Mouse (Mus musculus): ENCODE data around the gene Mpzl1. TPM values are rescaled to one million over a fixed set of nuclear protein-coding genes. Genes with fewer than 3 reads are reported as not detected.

The Mpzl1 gene
- polyA plus RNA-seq, 1 experiment from 2014 or later = 173 TPM

- Histone ChIP-seq H3K36me3 (no peaks in the 10 kb centered on the region), H3K9me3 (no peaks in the 10 kb centered on the region), H3K27me3 (no peaks in the 10 kb centered on the region), H3K27ac (peak overlapping the region; percentile 97), H3K9ac (replicated peaks) (peak overlapping the region; percentile 61; the same call in 1 of the 2 replicates), H3K4me2 (peak overlapping the region; percentile 59), H3K4me3 (replicated peaks) (peak overlapping the region; percentile 82), H3K4me1 (replicated peaks) (peaks cover 38% of the 10 kb centered on the region)
- no peak; the same call in 1 of the 2 replicates for ATAC-seq (ENCODE audit: insufficient number of reproducible peaks, insufficient read depth, low FRiP score, low TSS enrichment, low read depth)
- 24% methylated on average over 17 of the region's 17 CpGs for WGBS
Observed at GRCm38 (mm10) chr1:165635055-165635897, 938 bp upstream of the Mpzl1 start.

DNA sequence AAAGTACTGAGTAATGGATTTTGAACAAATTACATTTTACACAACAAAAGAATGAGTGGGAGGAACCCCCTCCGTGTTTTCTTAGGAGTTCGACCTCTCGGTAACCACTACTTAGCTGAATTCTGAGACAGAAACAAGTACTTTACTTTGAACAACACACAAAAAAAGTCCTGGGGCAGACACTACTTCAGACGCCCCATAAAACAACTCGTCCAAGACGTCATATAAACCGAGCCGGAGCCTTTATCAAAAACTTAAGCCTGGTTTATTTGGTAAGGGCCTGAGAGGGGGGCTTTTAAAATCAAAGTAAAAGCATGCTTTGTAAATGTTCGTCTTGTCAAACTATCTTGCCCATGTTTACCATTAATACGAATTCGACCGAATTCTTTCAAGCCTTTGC, 993 bp downstream of the Mpzl1 start:
- Histone ChIP-seq H3K36me3 (no peaks in the 10 kb centered on the region), H3K9me3 (no peaks in the 10 kb centered on the region), H3K27ac (no peak overlapping the region), H3K9ac (replicated peaks) (peak overlapping the region; percentile 82), H3K27me3 (no peaks in the 10 kb centered on the region), H3K4me1 (replicated peaks) (peaks cover 40% of the 10 kb centered on the region), H3K4me2 (peak overlapping the region; percentile 59), H3K4me3 (replicated peaks) (peak overlapping the region; percentile 82)
- WGBS = under 1% methylated on average over 12 of the region's 12 CpGs
- ATAC-seq (ENCODE audit: insufficient number of reproducible peaks, insufficient read depth, low FRiP score, low TSS enrichment, low read depth) = no peak

DNA sequence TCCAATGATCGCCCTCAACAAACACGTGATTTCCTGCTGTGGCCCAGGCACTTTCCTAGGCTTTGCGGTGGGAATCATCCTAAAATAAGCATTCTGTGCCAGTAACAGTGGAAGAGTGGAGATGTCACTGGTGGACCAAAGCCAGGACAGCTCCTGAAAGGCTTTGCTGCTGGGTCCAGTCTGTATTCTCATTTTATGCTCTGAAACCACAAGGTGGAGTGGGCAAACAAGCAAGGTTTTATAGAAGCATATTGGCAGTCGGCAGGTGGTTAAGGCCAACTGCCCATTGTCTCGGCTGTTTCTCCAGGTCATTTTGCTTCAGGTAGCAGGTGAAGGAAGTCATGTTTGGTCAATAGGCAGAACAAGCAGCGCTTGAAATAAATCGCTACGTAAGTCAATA, 3.2 kb downstream of the Mpzl1 start:
- peaks cover 3% of the 10 kb centered on the region; the same call in 1 of the 2 replicates for H3K36me3 ChIP-seq
- no peak overlapping the region for H3K4me2 ChIP-seq
- H3K9ac ChIP-seq (replicated peaks) = no peak overlapping the region
- H3K4me1 ChIP-seq (replicated peaks) = peaks cover 43% of the 10 kb centered on the region
- H3K27me3 ChIP-seq = no peaks in the 10 kb centered on the region
- no peak overlapping the region for H3K4me3 ChIP-seq (replicated peaks)
- ATAC-seq (ENCODE audit: insufficient number of reproducible peaks, insufficient read depth, low FRiP score, low TSS enrichment, low read depth) = no peak
- 87% methylated on average over 8 of the region's 8 CpGs for whole genome bisulfite sequencing
- H3K9me3 ChIP-seq = no peaks in the 10 kb centered on the region
- H3K27ac ChIP-seq = no peak overlapping the region

GRCm38 (mm10) chr1:165629975-165630374, 4.4 kb downstream of the Mpzl1 start:
- ATAC-seq (ENCODE audit: insufficient number of reproducible peaks, insufficient read depth, low FRiP score, low TSS enrichment, low read depth) = no peak
- H3K27ac ChIP-seq = peak overlapping the region; percentile 1; the same call in 1 of the 2 replicates
- no peak overlapping the region for H3K4me3 ChIP-seq (replicated peaks)
- no peaks in the 10 kb centered on the region for H3K27me3 ChIP-seq
- peaks cover 33% of the 10 kb centered on the region for H3K4me1 ChIP-seq (replicated peaks)
- peaks cover 10% of the 10 kb centered on the region; the same call in 1 of the 2 replicates for H3K36me3 ChIP-seq
- 36% methylated on average over 8 of the region's 8 CpGs for WGBS
- H3K9ac ChIP-seq (replicated peaks) = no peak overlapping the region; the same call in 1 of the 2 replicates
- H3K4me2 ChIP-seq = peak overlapping the region; percentile 15
- H3K9me3 ChIP-seq = no peaks in the 10 kb centered on the region

GRCm38 (mm10) chr1:165628603-165629002, 5.7 kb downstream of the Mpzl1 start:
- H3K9me3 ChIP-seq = no peaks in the 10 kb centered on the region
- H3K27me3 ChIP-seq = no peaks in the 10 kb centered on the region
- peaks cover 10% of the 10 kb centered on the region; the same call in 1 of the 2 replicates for H3K36me3 ChIP-seq
- WGBS = 93% methylated on average over 1 of the region's 1 CpGs
- H3K4me1 ChIP-seq (replicated peaks) = peaks cover 31% of the 10 kb centered on the region
- no peak overlapping the region for H3K9ac ChIP-seq (replicated peaks)
- H3K4me2 ChIP-seq = no peak overlapping the region
- no peak overlapping the region for H3K4me3 ChIP-seq (replicated peaks)
- H3K27ac ChIP-seq = no peak overlapping the region
- no peak for ATAC-seq (ENCODE audit: insufficient number of reproducible peaks, insufficient read depth, low FRiP score, low TSS enrichment, low read depth)

- WGBS = 73% methylated on average over 5 of the region's 5 CpGs
- Histone ChIP-seq H3K9me3 (no peaks in the 10 kb centered on the region), H3K27me3 (no peaks in the 10 kb centered on the region), H3K36me3 (peaks cover 23% of the 10 kb centered on the region; the same call in 1 of the 2 replicates), H3K4me3 (replicated peaks) (no peak overlapping the region), H3K9ac (replicated peaks) (no peak overlapping the region), H3K27ac (no peak overlapping the region), H3K4me1 (replicated peaks) (peaks cover 16% of the 10 kb centered on the region), H3K4me2 (no peak overlapping the region)
- no peak for ATAC-seq (ENCODE audit: insufficient number of reproducible peaks, insufficient read depth, low FRiP score, low TSS enrichment, low read depth)
Observed at GRCm38 (mm10) chr1:165625896-165626295, 8.4 kb downstream of the Mpzl1 start.

DNA sequence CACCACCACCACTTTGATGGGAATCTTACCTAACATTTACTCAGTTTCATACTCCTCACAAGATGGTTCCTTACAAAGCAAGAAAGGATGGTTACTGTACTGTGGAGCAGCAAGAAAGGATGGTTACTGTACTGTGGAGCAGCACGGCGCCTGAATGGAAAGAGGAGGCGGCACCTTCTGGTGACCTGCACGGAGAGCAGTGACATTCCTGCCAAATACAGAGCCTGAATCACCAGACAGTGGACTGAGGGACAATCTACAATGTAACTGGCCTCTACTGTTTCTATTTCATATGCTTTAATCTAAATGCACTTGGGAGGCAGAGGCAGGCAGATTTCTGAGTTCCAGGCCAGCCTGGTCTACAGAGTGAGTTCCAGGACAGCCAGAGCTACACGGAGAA, 9.3 kb downstream of the Mpzl1 start:
- Histone ChIP-seq H3K27ac (no peak overlapping the region), H3K4me3 (replicated peaks) (no peak overlapping the region), H3K4me2 (no peak overlapping the region), H3K27me3 (no peaks in the 10 kb centered on the region), H3K4me1 (replicated peaks) (peaks cover 10% of the 10 kb centered on the region), H3K9ac (replicated peaks) (no peak overlapping the region), H3K9me3 (no peaks in the 10 kb centered on the region), H3K36me3 (peaks cover 27% of the 10 kb centered on the region; the same call in 1 of the 2 replicates)
- no peak for ATAC-seq (ENCODE audit: insufficient number of reproducible peaks, insufficient read depth, low FRiP score, low TSS enrichment, low read depth)
- WGBS = 89% methylated on average over 5 of the region's 5 CpGs

DNA sequence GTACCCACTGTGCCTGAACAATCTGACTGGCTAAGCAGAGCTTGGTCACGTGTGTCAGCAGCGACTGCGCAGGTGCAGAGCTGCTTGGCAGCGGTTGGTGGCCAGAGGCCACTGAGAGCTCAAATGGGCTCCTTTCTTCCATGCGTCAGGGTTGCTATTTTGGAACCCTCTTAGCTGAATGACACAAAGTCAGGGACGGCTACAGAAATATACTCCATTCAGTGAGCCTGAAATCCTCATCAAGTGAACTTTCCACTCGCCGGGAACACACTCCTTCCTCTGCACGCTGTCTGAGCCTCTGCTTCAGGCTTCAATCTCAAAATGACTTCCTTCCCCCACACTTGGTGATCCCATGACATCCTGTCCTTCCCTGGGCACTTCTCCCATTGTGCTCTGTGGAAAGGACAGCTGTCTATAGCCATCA, 16.1 kb downstream of the Mpzl1 start:
- no peak overlapping the region for H3K9ac ChIP-seq (replicated peaks)
- no peak overlapping the region for H3K4me2 ChIP-seq
- WGBS = 75% methylated on average over 9 of the region's 9 CpGs
- H3K4me3 ChIP-seq (replicated peaks) = no peak overlapping the region
- H3K4me1 ChIP-seq (replicated peaks) = peaks cover 25% of the 10 kb centered on the region
- H3K9me3 ChIP-seq = peaks cover 10% of the 10 kb centered on the region
- H3K36me3 ChIP-seq = peaks cover 39% of the 10 kb centered on the region
- H3K27me3 ChIP-seq = no peaks in the 10 kb centered on the region
- H3K27ac ChIP-seq = no peak overlapping the region
- no peak; the same call in 1 of the 2 replicates for ATAC-seq (ENCODE audit: insufficient number of reproducible peaks, insufficient read depth, low FRiP score, low TSS enrichment, low read depth)

DNA sequence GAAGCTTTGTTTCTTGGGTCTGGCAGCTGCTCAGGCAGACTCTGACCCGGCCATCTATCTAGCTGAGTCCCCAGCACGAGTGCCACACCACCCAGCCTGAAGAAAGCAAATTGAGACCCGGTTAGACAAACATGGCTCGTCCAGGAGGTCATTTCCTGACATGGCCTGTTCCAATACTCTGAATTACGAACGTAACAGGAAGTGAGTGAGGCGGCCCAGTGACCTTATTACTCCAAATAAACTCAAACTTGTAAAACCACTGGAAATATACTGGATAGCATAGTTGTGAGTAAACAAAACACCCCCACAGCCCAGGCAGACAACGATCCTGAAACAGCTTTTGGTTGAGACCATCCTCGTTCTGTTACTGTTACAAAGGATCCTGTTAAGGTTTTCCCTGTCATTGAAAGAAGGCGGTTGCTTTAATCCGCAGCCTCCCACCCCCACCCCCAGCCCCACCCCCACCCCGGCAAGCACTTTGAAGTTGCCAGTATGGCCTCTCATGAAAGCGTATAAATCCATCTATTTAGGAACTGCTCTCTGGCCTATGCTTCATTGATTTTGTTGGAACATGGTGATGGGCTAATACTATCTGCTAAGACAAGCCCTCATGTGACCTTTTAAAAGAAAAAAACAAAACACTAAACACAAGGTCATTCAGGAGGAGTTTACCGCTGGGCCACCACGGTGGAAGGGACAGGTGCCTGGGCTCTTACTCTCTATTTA, 17.0 kb downstream of the Mpzl1 start:
- Histone ChIP-seq H3K9ac (replicated peaks) (no peak overlapping the region), H3K4me3 (replicated peaks) (no peak overlapping the region), H3K36me3 (peaks cover 32% of the 10 kb centered on the region), H3K27ac (peak overlapping the region; percentile 58; the same call in 1 of the 2 replicates), H3K27me3 (no peaks in the 10 kb centered on the region), H3K4me1 (replicated peaks) (peaks cover 25% of the 10 kb centered on the region), H3K9me3 (peaks cover 10% of the 10 kb centered on the region), H3K4me2 (peak overlapping the region; percentile 33; the same call in 1 of the 2 replicates)
- ATAC-seq (ENCODE audit: insufficient number of reproducible peaks, insufficient read depth, low FRiP score, low TSS enrichment, low read depth) = no peak
- WGBS = 9% methylated on average over 15 of the region's 15 CpGs

DNA sequence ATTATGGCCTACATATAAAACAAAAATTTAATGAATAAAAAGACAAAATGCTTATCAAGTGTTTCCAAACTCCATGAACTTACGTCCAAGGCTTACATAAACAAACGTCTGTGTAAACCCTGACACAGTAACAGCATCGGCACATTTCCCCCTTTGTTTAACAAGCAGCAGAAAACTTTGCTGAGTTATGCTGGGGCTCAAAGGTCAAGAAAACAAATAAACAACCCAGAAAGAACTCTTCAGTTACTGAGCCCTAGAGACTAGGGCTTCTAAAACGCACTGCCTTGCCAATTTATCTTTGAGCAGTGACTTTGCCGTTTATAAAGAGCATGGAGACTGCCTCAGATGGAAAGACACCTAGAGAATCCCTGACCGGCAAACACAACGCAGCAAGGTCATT, 17.7 kb downstream of the Mpzl1 start:
- H3K4me1 ChIP-seq (replicated peaks) = peaks cover 25% of the 10 kb centered on the region
- H3K27me3 ChIP-seq = no peaks in the 10 kb centered on the region
- H3K9ac ChIP-seq (replicated peaks) = no peak overlapping the region
- no peak for ATAC-seq (ENCODE audit: insufficient number of reproducible peaks, insufficient read depth, low FRiP score, low TSS enrichment, low read depth)
- H3K9me3 ChIP-seq = peaks cover 10% of the 10 kb centered on the region
- H3K4me2 ChIP-seq = peak overlapping the region; percentile 33; the same call in 1 of the 2 replicates
- peaks cover 30% of the 10 kb centered on the region for H3K36me3 ChIP-seq
- WGBS = 32% methylated on average over 7 of the region's 7 CpGs
- peak overlapping the region; percentile 58; the same call in 1 of the 2 replicates for H3K27ac ChIP-seq
- no peak overlapping the region for H3K4me3 ChIP-seq (replicated peaks)

- peaks cover 26% of the 10 kb centered on the region for H3K36me3 ChIP-seq
- peaks cover 10% of the 10 kb centered on the region for H3K9me3 ChIP-seq
- H3K27ac ChIP-seq = no peak overlapping the region
- peaks cover 34% of the 10 kb centered on the region for H3K4me1 ChIP-seq (replicated peaks)
- ATAC-seq (ENCODE audit: insufficient number of reproducible peaks, insufficient read depth, low FRiP score, low TSS enrichment, low read depth) = no peak
- no peak overlapping the region for H3K9ac ChIP-seq (replicated peaks)
- WGBS = 91% methylated on average over 3 of the region's 3 CpGs
- H3K27me3 ChIP-seq = no peaks in the 10 kb centered on the region
- no peak overlapping the region for H3K4me3 ChIP-seq (replicated peaks)
- H3K4me2 ChIP-seq = no peak overlapping the region
Observed at GRCm38 (mm10) chr1:165614793-165615192, 19.5 kb downstream of the Mpzl1 start.
